Mouse (Mus musculus) bone marrow, adult 2 months (tissue): ENCODE results near the gene Exosc1.

Experiments
- CTCF ChIP-seq: fragments of 200-500 bp; IDR thresholded peaks from 2 replicates; pipeline ENCODE4 v1.5.1; 2011; ENCODE audit warnings: low read length, control low read depth; ENCODE audit not compliant: control insufficient read depth, insufficient read depth
- POLR2A ChIP-seq: fragments of 200-500 bp; IDR thresholded peaks from 2 replicates; pipeline ENCODE4 v1.6.1; 2011; ENCODE audit warnings: low read depth, mild to moderate bottlenecking, control low read depth, low read length, borderline replicate concordance; ENCODE audit not compliant: control insufficient read depth

DNA sequence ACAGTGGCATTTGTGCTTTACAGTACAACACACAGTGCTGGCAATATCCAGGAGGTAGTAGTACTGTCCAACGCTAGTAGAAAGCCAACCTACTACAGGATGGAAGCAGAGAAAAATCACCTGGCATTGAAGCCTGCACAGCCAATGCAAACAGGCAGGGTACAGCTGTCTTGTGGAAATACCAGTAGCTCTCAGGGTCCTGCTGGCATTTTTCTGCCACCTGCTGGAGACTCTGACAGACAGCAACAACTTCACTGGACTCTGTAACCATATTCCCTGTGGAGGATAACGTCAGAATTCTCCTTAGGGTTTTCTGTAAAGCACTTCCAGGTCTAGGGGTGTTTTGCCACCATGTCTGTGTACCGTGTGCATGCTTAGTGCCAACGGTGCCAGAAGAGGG, 19.1 kb upstream of the Exosc1 start:
- TF ChIP-seq POLR2A (no peak), CTCF (peak; percentile 42; the same call in 1 of the 2 replicates)
